Mouse (Mus musculus) retina, postnatal 7 days (tissue): ENCODE results near the gene Nsa2.

Experiments
- DNase-seq: peaks from one replicate; pipeline ENCODE4 v3.0.0-alpha.2; 2012; ENCODE audit warnings: low read depth, low spot score

The Nsa2 gene

DNA sequence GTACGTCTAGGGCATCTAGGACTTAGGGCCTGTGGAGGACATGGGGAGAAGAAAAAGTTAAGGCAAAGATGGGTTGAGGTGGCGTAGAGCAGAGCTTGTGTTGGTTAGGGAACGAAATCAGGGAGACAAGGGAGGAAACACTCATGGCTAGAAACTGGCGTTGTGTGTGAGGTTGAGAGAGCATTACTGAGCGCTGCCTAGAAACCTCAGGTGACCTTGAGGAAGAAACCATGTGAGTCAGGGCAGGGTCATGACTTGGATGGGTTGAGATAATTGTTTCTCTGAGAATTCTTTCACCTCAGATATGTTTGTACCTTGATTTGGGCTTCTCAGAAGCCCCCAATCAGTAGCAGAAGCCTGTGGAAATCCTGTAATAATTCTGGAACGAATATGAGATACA is 50.3 kb downstream of the Nsa2 start:
- DNase-seq: no peak

- DNase-seq: no peak
Observed at GRCm38 (mm10) chr13:97086316-97086715, 51.4 kb downstream of the Nsa2 start.

DNA sequence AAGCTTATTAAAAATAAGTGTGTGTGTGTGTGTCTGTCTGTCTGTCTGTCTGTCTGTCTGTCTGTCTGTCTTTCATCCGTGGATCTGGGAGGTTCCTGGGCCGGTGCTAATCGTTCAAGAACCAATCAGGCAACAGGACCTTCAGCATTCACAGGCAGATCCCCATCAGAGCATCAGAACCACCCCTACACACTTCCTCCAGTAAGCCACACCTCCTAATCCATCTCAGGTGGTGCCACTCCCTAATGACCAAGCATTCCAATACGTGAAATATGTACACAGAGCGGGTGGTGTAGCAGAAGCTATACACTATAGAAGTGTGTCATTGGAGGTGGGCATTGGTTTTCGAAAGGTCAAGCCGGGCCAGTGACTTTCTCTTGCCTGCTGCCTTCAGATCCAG is 55.3 kb downstream of the Nsa2 start:
- DNase-seq: no peak

DNA sequence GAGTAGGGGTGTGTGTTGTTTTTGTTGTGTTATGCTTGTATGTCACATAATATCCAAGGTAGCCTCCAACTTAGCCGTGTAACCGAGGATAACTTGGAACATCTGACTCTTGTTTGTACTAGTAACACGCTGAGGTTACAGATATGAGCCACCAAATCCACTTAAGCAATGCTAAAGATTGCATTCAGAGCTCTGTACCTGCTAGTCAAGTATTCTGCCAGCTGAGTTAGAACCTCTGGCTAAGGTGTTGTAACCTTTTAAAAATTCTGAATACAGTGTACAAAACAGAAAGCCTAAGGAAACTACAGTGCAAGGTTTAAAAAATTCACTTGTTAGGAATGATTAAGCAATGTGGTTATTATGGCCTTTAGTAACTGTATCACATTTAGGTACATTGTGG is 57.1 kb downstream of the Nsa2 start:
- no peak for DNase-seq

DNA sequence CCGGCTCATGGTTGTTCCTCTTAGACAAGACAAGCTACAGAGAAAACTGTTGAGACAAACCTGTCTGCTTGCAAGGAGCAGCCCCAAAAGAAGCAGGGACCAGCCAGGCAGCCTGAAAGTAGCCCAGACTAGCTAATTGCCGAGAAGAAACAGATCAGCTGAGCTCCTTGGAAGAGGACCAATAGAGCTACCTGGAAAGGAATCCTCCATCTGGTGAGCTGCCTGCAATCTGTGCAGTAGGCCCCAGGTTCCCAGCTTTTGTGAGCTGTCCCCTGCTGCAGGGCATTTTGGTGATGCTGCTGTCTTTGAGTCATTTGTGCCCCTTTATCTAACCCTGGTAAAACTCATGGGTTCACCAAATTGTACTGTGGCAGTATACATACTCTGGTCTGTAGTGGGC is 57.5 kb downstream of the Nsa2 start:
- no peak for DNase-seq
